Mouse (Mus musculus): ENCODE results near the gene Nat8f6. TPM values are rescaled to one million over a fixed set of nuclear protein-coding genes. Genes with fewer than 3 reads are reported as not detected.
"Not testable (repeated sequence)": the region's sequence is repeated elsewhere in the genome, so short reads cannot be mapped to it uniquely, and the experiment has no call there.

Gene Nat8f6
- total RNA-seq, 2 experiments from 2014 or later = not detected

DNA sequence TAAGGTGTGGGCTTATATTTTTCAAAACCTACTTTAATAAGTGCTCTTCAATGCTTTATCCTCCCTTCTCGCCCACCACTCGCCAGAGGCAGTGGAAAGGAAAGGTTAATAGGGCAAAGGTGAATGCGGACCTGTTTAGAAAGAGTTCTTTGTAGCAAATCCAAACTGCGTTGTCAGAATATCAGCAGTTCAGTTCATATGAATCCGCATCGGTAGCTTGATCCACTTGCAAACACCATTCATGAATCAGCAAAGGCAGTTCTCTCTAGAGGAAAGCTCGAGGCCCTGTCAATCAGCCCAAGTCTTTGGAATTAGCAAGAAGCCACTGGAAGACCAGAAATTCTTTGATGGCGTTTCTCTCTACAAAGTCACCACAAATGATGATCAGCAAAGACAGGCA lies 17.9 kb upstream of the Nat8f6 start:
- intact Hi-C loops (cut with DNase I; ENCODE audit: low total_unique reads) = loop anchor here (5.0 kb wide), 1 partner anchor 164 kb away; no protein-coding TSS in a partner anchor
- DNase-seq = no peak

DNA sequence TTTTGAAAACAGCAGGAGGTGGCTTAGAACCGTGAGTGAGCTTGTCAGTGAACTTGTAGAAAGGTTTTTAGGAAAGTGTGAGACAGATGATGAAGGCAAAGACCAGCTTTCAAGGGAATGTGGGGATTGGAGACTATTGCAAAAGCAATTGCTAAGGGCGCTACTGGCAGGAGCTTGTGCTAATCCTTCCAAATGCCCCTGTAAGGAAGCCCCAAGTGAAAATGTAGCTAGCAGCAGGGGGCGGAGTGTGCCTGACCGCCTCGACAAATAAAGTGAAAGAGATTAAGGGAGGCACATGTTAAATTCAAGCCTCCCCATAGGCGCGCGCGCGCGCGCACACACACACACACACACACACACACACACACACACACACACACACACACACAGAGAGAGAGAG lies 16.6 kb upstream of the Nat8f6 start:
- peak; percentile 22 for DNase-seq
- intact Hi-C loops (cut with DNase I; ENCODE audit: low total_unique reads) = loop anchor here (5.0 kb wide), 1 partner anchor 165 kb away; no protein-coding TSS in a partner anchor

DNA sequence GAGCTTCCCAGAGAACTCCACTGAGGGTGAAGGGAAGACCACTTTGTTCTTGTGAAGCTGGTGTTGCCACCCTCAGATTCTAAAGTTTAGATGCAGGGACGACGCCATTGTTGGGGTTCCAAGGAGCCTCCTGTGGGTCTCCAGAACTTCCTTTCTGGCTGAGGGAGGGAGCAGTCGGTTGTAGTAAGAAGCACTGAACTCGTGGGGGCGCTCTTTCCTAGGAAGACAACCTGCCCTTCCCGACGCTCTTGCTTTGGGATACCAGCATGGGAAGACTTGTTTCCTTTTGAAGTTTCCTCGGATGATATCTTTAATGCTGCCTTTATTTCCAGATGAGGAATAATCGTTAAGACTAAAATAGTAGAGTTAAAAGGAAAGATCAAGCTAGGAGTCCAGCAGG lies 16.1 kb upstream of the Nat8f6 start:
- DNase-seq = peak; percentile 66
- intact Hi-C loops (cut with DNase I; ENCODE audit: low total_unique reads) = loop anchor here (5.0 kb wide), 1 partner anchor 165 kb away; no protein-coding TSS in a partner anchor

DNA sequence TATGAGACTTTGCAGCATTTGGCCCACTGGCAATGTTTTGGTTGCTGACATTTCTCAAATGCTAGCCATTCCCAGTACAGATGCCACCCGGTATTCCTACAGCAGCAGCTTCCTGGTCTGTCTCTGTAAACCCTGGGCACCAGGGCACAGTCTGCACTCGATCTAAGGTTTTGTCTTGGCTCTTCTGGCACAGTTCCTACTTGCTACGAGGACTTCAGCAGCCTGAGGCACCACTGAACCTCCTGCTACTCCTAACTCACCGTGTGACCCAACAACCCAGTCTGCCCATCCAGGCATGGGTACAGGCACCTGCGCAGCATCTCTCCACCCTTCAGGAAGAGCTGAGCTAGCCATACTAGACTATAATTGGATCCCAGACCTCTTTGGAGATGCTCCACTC lies 15.3 kb upstream of the Nat8f6 start:
- not testable (repeated sequence) for DNase-seq
- intact Hi-C loops (cut with DNase I; ENCODE audit: low total_unique reads) = loop anchor here (5.0 kb wide), 1 partner anchor 166 kb away; no protein-coding TSS in a partner anchor

DNA sequence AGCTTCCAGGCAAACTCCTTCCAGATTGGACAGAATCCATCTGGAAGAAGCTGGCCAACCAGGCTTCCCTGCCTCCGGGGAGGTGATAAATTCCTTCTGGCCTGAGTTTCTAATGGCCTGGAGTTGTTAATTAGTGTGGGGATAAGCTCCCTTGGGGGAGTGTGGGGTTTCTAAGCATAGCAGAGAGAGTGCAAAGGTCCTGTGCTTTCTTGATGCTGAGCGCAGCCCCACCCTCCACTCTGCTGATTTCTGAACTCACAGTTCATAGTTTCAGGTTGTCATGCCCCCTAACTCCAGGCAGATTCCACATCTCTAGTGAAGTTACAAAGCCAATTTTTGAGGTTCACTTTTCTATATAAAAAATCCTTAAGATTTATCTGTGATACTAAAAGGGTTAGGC lies 14.3 kb upstream of the Nat8f6 start:
- DNase-seq = not testable (repeated sequence)
- intact Hi-C loops (cut with DNase I; ENCODE audit: low total_unique reads) = loop anchor here (5.0 kb wide), 1 partner anchor 167 kb away; no protein-coding TSS in a partner anchor

DNA sequence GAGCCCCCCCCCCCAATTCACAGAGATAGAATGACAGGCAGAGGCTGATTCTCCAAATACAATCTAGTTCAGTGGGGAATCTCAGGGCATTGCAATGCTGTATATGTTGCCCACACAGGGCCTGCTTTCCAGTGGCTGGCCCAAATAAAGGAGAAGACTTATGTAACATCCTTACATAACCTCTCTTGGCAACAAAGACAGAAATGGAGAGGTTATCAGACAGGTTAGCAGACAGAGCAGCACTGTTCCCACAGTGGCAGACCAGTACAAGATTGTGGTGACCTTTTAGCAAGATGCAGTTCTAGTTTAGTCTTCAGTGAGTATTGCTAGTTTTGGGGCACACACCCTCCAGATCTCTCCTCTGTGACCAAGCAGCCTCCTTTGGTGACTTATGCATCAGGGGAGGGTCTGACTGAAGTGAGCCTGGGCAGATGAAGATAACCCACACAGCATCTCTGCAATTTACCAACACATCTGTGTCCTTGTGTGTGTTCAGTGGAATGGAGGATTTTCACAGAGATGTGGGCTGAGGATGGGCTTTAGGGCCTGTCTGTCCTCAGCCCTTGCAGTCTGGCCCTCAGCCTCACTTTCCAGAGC lies 13.8 kb upstream of the Nat8f6 start:
- DNase-seq = not testable (repeated sequence)
- intact Hi-C loops (cut with DNase I; ENCODE audit: low total_unique reads) = loop anchor here (5.0 kb wide), 2 partner anchors 68 to 168 kb away; partner anchors contain the start of gene Nat8f4

DNA sequence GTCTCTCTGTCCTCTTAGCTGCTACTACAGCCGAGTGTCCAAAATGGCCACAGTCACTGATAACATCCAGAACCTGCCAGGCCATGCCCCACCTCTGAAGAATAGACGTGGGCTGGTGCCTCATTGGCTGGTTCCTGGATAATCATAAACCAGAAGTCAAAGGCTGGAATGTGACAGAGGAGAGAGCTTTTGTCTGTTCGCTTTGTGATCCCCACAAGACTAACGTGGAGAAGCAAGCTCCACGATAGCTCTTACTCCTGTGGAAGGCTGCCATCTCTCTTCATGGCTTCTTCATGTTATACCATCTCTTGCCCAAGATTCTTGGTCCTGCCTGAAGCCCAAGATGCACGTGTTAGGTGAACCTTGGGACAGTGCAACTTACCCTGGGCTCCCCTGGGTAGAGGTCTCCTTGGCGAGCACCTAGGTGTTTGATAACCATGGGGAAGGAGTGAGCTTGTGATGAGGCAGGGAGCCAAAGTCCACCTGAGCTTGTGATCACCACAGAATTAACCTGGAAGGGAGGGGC lies 11.1 kb upstream of the Nat8f6 start, which contains the start of gene Nat8:
Nat8 (minus strand) TSS at position 287 of the 526 bp plus-strand sequence.
- no peak for DNase-seq
- intact Hi-C loops (cut with DNase I; ENCODE audit: low total_unique reads) = loop anchor here (5.0 kb wide), 1 partner anchor 70 kb away; the partner anchor contains the start of gene Nat8f4

DNA sequence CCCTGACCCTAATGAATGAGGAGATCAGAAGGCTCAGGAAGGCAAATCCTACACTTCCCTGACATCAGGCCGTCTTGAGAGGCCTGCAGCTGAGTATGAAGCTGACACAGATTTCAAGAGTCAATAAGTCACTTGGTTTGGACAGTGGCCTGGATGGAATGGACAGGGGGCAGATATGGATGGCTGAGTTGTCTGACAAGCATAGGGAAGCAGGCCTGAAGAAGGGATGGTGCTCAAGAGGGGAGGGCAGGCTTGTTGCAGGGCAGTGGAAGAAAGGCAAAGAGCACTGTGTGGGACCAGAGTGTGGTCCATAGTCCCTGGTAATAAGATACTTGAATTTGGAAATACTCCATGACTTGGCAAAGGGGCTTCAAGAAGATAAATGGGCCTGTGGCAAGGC lies 8.7 kb upstream of the Nat8f6 start:
- intact Hi-C loops (cut with DNase I; ENCODE audit: low total_unique reads) = no loop called here
- DNase-seq = no peak

DNA sequence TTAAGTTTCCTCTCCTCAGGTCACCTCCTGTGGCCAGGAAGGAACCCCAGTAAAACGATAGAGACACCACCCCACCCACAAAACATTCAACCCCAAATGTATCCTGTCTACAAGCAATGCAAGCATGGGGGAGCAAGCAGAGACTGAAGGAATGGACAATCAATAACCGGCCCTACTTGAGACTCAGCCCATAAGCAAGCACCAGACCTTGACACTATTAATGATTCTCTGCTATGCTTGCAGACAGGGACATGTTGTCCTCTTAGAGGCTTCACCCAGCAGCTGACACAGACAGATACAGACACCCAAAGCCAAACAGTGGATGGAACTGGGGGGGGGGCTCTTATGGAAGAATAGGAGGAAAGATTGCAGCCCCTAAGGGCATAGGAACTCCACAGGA lies 5.1 kb upstream of the Nat8f6 start:
- no peak for DNase-seq
- intact Hi-C loops (cut with DNase I; ENCODE audit: low total_unique reads) = no loop called here

DNA sequence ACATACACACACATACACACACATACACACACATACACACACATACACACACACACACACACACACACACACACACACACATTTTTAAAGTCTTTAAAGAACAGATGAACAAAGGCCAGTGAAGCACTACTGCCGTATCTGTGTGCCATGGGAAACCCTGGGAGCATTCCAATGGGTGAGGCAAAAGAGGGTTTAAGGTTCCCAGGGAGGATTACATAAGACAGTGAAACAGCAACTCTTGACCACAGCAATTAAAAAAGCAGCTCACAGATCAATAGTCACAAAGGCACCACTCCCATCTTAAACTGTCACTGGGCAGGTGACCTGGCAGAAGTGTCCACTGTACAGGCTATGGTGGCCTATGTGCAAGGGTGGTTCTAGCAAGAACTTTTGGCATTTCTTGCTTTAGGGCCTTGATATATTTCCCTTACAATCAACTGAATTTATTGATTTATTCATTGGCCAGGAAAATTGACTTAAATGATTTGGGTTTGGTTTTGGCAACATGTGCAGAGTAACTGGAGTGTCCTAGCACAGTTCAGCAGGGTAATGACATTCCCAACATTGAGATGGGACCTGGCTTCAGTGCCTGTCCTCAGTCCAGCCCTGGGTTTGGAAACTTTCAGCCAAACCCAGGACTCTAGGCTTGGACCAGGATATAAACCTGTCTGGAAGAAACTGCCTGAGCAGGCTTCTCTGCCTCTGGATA lies 2.8 kb upstream of the Nat8f6 start:
- intact Hi-C loops (cut with DNase I; ENCODE audit: low total_unique reads) = no loop called here
- no peak for DNase-seq

DNA sequence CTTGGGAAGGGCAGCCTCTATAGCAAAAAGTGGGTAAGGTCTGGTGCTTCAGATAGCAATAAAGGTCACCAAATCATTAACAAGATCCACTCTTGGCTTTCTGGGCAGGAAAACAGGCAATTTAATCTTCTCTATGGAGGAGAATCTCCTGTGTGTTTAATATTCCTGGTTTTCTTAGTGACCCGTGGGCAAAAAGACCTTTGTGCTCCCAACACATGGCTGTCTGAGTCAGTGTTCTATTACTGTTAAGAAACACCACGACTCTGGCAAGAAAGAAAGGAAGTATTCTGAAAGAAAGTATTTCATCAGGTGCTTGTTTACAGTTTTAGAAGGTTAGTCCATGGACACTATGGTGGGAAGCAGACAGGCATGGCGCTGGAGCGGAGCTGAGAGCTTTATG lies 1.5 kb upstream of the Nat8f6 start:
- DNase-seq = no peak
- intact Hi-C loops (cut with DNase I; ENCODE audit: low total_unique reads) = no loop called here

DNA sequence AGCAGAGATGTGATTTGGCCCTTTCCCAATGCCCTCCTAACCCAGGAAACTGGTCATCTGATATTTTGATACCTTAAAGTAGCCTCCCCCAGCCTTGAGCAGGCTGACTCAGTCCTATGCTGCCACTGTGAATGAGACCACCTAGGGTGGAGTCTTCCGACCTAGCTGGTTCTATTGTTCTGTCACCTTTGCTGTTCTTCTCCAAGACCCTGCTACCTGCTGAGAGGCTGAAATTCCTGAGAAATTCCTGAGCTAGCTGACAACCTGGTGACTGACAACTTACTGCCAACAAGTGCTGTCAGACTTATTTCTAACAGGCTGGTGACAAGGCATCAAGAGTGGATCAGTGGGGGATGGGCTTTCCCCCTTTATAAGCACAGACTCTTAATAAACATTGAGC lies 2.4 kb downstream of the Nat8f6 start:
- no peak for DNase-seq

DNA sequence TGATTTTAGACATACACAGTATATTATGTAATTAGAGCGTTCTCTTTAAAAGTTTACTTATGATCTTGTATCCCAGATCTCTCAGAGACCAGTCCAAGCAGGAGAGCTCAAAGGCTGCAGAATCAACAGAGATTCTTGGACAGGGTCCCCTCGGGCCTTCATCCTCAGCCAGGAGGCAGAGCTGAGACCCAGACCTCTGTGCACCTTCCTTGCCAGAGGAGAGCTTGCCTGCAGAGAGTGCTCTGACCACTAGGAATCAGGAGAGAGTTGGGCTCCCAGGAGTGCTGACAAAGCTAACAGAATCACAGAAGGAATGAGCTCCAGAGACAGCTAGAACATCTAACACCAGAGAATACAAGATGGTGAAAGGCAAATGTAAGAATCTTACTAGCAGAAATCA lies 7.4 kb downstream of the Nat8f6 start:
- intact Hi-C loops (cut with DNase I; ENCODE audit: low total_unique reads) = no loop called here
- no peak for DNase-seq

More for the DNA sequence above, 2.4 kb downstream of the Nat8f6 start:
- intact Hi-C loops (cut with DNase I; ENCODE audit: low total_unique reads) = no loop called here

DNA sequence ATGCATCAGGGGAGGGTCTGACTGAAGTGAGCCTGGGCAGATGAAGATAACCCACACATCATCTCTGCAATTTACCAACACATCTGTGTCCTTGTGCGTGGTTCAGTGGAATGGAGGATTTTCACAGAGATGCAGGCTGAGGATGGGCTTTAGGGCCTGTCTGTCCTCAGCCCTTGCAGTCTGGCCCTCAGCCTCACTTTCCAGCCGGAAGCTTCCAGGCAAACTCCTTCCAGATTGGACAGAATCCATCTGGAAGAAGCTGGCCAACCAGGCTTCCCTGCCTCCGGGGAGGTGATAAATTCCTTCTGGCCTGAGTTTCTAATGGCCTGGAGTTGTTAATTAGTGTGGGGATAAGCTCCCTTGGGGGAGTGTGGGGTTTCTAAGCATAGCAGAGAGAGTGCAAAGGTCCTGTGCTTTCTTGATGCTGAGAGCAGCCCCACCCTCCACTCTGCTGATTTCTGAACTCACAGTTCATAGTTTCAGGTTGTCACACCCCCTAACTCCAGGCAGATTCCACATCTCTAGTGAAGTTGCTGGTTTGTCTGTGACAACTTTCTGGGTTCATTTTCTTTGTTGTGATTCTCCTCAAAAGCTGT lies 9.7 kb downstream of the Nat8f6 start:
- intact Hi-C loops (cut with DNase I; ENCODE audit: low total_unique reads); DNase-seq: not testable (repeated sequence)

DNA sequence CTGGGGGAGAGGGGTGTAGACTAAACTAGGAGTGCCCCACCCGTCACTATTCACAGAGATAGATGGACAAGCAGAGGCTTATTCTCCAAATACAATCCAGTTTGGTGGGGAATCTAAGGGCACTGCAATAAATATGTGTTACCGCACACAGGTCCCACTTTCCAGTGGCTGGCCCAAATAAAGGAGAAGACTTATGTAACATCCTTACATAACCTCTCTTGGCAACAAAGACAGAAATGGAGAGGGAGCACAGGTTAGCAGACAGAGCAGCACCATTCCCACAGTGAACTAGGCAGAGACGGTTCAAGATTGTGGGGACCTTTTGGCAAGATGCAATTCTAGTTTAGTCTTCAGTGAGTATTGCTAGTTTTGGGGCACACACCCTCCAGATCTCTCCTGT lies 10.2 kb downstream of the Nat8f6 start:
- not testable (repeated sequence) for DNase-seq

DNA sequence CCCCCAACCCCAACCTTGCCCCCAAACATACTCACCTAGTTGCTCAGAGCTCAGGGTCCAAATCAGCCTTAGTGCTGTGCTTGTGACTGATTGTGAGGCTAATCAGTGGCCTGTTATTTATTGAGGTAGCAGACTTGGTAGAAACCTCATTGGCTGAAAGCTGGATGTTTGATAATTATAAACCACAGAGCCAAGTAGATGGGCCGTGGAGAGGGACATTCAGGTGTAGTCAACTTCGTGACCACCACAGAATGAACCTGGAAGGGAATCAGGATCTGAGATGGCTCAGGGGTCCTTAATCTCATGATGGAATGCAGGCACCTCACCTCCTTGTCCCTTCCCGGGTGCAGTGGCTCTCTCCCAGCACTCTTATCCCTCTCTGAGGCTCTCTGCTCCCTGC lies 11.0 kb downstream of the Nat8f6 start:
- DNase-seq; intact Hi-C loops (cut with DNase I; ENCODE audit: low total_unique reads): not testable (repeated sequence)

More for the DNA sequence above, 10.2 kb downstream of the Nat8f6 start:
- intact Hi-C loops (cut with DNase I; ENCODE audit: low total_unique reads) = not testable (repeated sequence)

DNA sequence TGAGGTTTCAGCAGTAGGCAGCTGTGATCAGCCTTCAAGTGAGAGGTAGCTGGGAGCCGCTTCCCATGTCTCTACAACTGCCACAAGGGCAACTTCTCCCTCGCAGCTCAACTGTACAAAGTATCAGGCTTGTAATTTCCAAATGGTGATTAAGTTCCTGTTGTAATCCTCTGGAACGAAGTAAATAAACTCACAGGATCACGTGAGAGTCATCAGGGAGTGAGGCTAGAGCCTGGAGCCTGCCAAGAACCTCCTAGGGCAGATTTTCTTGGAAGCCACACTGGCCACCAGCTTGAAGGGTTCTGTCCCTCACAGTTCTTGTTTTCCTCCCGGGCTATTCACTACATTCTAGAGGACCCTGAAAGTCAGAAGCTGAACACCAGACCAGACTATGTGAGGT lies 17.6 kb downstream of the Nat8f6 start:
- intact Hi-C loops (cut with DNase I; ENCODE audit: low total_unique reads); DNase-seq: not testable (repeated sequence)

DNA sequence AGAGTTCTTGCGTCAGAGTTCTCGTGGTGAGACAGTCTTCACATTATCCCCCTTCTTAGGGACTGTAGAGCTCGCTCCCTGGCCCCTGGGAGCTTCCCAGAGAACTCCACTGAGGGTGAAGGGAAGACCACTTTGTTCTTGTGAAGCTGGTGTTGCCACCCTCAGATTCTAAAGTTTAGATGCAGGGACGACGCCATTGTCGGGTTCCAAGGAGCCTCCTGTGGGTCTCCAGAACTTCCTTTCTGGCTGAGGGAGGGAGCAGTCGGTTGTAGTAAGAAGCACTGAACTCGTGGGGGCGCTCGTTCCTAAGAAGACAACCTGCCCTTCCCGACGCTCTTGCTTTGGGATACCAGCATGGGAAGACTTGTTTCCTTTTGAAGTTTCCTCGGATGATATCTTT lies 55.2 kb downstream of the Nat8f6 start, which contains the start of gene Nat8f3:
Nat8f3 (minus strand) TSS at position 223 of the 400 bp plus-strand sequence.
- intact Hi-C loops (cut with DNase I; ENCODE audit: low total_unique reads) = not testable (repeated sequence)

DNA sequence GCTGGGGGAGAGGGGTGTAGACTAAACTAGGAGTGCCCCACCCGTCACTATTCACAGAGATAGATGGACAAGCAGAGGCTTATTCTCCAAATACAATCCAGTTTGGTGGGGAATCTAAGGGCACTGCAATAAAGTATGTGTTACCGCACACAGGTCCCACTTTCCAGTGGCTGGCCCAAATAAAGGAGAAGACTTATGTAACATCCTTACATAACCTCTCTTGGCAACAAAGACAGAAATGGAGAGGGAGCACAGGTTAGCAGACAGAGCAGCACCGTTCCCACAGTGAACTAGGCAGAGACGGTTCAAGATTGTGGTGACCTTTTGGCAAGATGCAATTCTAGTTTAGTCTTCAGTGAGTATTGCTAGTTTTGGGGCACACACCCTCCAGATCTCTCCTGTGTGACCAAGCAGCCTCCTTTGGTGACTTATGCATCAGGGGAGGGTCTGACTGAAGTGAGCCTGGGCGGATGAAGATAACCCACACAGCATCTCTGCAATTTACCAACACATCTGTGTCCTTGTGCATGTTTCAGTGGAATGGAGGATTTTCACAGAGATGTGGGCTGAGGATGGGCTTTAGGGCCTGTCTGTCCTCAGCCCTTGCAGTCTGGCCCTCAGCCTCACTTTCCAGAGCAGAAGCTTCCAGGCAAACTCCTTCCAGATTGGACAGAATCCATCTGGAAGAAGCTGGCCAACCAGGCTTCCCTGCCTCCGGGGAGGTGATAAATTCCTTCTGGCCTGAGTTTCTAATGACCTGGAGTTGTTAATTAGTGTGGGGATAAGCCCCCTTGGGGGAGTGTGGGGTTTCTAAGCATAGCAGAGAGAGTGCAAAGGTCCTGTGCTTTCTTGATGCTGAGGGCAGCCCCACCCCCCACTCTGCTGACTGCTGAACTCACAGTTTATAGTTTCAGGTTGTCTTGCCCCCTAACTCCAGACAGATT lies 57.4 kb downstream of the Nat8f6 start:
- intact Hi-C loops (cut with DNase I; ENCODE audit: low total_unique reads) = not testable (repeated sequence)

More for the DNA sequence above, 55.2 kb downstream of the Nat8f6 start, which contains the start of gene Nat8f3:
- peak; percentile 15 for DNase-seq

More for the DNA sequence above, 57.4 kb downstream of the Nat8f6 start:
- DNase-seq = not testable (repeated sequence)
